Mouse (Mus musculus): Measurements from ENCODE around the gene Dnajb13. TPM values are rescaled to one million over a fixed set of nuclear protein-coding genes. Genes with fewer than 3 reads are reported as not detected.

The Dnajb13 gene
- polyA plus RNA-seq, 1 experiment from 2014 or later: 5.0 TPM

DNA sequence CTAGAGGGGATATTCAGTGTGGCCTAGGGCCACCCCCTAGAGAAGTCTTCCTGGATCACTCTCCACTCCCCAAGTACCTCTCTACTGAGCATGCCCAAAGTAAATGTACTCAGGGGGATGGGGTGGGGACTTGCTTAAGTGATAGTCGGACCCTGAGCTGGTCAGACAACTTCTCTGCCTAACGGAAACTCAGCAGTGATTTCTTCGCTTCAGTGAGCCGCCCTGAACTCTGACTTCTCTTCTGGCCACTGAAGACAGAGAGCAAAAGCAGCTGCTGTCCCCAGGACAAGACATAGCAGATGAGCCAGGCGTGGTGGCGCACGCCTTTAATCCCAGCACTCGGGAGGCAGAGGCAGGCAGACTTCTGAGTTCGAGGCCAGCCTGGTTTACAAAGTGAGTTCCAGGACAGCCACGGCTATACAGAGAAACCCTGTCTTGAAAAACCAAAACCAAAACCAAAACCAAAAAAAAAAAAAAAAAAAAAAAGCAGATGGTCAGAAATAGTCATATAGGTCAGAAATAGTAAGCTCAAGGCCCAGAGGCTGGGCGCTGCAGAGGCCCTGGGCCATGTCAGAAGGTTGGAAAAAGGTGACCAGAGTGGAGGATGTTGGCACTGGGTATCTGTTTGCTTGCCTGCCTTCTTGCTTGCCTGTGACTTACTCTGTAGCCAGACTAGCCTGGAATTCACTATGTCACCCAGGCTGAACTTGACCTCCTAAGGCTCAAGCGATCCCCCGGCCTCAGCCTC, 9.8 kb downstream of the Dnajb13 start:
- Histone ChIP-seq H3K27ac (no peak overlapping the region), H3K9me3 (replicated peaks) (no peaks in the 10 kb centered on the region), H3K4me3 (no peak overlapping the region), H3K4me2 (replicated peaks) (no peak overlapping the region), H3K27me3 (no peaks in the 10 kb centered on the region), H3K4me1 (no peaks in the 10 kb centered on the region), H3K36me3 (no peaks in the 10 kb centered on the region), H3K9ac (no peak overlapping the region)
- ATAC-seq (ENCODE audit: low FRiP score): no peak
- WGBS: 84% methylated on average over 13 of the region's 13 CpGs

DNA sequence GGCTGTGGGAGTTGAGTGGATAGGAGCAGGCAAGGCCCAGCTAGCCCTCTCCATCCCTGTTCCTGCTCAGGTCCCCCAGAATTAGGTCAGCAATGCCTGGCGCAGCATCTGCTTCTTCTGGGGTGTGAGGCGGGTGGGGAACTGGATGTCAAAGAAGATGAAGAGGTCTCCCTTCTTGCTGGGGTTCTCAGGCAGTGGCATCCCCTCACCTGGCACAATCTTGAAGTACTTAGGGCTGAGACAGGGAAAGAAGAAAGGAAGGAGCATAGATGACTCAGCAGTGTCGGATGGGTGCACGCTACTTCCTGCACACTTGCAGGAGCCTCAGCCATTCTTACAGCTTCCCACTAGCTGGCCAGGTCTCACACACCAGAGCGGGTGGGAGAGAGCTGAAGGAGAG, 11.7 kb downstream of the Dnajb13 start:
- Histone ChIP-seq H3K27me3 (no peaks in the 10 kb centered on the region), H3K27ac (no peak overlapping the region), H3K4me2 (replicated peaks) (no peak overlapping the region), H3K4me3 (no peak overlapping the region), H3K9ac (no peak overlapping the region), H3K36me3 (peaks cover 6% of the 10 kb centered on the region; the same call in 1 of the 2 replicates), H3K4me1 (no peaks in the 10 kb centered on the region), H3K9me3 (replicated peaks) (no peaks in the 10 kb centered on the region)
- 89% methylated on average over 5 of the region's 5 CpGs for WGBS
- ATAC-seq (ENCODE audit: low FRiP score): no peak

DNA sequence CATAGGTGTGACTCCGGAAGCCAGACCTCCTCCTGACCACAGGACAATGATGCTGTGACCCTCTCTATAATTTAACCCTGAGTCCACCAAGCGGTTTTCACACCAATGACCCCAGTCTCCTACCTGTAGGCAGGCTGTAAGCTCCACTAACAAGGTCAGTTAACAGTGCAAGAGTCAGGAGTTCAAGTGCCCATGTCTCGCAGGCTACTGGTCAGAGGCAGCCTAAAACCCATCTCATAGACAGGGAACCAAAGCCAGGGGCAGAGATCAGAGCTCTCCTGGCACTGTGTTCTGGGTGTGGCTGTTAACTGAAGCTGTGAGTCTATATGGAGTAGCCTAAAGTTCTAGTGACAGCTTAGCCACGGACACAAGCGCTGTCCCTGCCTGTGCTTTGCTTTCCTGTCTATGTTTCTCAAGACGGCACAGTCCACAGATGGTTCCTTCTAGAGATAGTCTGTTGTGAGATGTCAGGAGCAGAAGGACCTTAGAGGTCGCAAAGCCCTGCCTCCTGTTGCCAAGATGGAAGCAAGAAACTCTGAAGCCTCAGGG, 12.3 kb downstream of the Dnajb13 start:
- 83% methylated on average over 7 of the region's 7 CpGs for WGBS

DNA sequence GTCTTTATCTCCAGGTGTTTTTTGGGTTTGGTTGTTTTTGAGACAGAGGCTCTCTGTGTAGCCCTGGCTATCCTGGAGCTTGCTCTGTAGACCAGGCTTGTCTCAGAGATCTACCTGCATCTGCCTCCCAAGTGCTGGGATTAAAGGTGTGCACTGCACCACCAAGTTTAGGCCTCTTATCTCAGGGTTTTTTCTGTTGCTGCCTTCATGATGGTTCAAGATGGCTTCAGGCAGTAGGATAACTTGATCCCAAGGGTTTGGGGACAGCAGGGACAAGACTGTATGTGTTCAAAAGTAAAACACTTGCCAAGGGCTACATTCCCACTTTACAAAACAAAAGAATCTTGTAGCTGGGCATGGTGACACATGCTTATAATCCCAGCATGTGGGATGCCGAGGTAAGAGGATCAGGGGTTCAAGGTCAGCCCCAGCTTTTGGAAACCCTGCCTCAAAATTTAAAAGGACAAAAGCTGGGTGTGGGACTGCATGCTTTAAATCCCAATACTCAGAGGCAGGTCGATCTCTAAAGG, 12.9 kb downstream of the Dnajb13 start:
- Histone ChIP-seq H3K4me3 (no peak overlapping the region), H3K9ac (no peak overlapping the region)
- 57% methylated on average over 2 of the region's 2 CpGs for WGBS

More for the DNA sequence above, 12.3 kb downstream of the Dnajb13 start:
- Histone ChIP-seq H3K4me3 (no peak overlapping the region), H3K27me3 (no peaks in the 10 kb centered on the region), H3K9me3 (replicated peaks) (no peaks in the 10 kb centered on the region), H3K27ac (no peak overlapping the region), H3K4me2 (replicated peaks) (no peak overlapping the region), H3K4me1 (no peaks in the 10 kb centered on the region), H3K36me3 (peaks cover 12% of the 10 kb centered on the region; the same call in 1 of the 2 replicates), H3K9ac (no peak overlapping the region)
- ATAC-seq (ENCODE audit: low FRiP score): no peak

DNA sequence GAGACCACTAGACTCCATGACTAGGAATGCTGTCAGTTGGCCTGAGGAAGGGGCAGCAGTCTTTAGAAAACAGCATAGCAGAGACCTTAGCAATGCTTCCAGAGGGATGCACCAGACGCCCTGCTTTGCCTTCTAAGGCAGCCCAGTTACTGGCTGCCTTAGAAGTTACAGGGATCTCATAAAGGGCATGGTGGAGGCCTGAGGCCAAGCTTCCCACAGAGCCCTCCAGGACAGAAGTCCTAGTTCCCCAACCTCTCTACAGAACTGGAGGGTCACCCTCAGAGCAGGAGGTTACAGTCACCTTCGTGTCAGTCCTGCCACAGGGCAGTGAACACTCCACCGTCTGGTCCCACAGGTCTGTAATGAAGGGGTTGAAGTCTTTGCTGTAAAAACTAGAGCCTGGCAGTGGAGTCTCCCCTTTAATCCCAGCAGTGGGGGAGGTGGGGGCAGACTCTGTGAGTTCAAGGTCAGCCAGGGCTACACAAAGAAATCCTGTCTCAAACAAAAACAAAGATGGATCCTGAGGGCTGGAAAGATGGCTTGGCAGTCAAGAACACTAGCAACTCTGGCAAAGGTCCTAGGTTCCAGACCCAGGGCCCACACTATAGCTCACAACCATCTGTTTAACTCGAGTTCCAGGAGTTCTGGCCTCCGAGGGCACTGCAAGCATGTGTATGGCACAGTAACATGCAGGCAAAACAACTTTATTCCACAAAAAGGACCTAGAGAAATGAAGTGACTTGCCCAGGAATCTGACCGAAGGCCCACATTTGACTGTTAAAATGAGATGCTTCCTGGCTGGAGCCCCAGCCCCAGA, 13.5 kb downstream of the Dnajb13 start:
- 72% methylated on average over 6 of the region's 6 CpGs for WGBS
- H3K4me2 ChIP-seq (replicated peaks): no peak overlapping the region
- H3K27ac ChIP-seq: no peak overlapping the region
- peaks cover 2% of the 10 kb centered on the region for H3K4me1 ChIP-seq
- peaks cover 15% of the 10 kb centered on the region; the same call in 1 of the 2 replicates for H3K36me3 ChIP-seq
- H3K9ac ChIP-seq: no peak overlapping the region
- no peaks in the 10 kb centered on the region for H3K9me3 ChIP-seq (replicated peaks)
- no peaks in the 10 kb centered on the region for H3K27me3 ChIP-seq
- ATAC-seq (ENCODE audit: low FRiP score): no peak
- H3K4me3 ChIP-seq: no peak overlapping the region

More for the DNA sequence above, 12.9 kb downstream of the Dnajb13 start:
- ATAC-seq (ENCODE audit: low FRiP score): no peak
- Histone ChIP-seq H3K4me1 (no peaks in the 10 kb centered on the region), H3K27me3 (no peaks in the 10 kb centered on the region), H3K36me3 (peaks cover 12% of the 10 kb centered on the region; the same call in 1 of the 2 replicates), H3K4me2 (replicated peaks) (no peak overlapping the region), H3K27ac (no peak overlapping the region), H3K9me3 (replicated peaks) (no peaks in the 10 kb centered on the region)

DNA sequence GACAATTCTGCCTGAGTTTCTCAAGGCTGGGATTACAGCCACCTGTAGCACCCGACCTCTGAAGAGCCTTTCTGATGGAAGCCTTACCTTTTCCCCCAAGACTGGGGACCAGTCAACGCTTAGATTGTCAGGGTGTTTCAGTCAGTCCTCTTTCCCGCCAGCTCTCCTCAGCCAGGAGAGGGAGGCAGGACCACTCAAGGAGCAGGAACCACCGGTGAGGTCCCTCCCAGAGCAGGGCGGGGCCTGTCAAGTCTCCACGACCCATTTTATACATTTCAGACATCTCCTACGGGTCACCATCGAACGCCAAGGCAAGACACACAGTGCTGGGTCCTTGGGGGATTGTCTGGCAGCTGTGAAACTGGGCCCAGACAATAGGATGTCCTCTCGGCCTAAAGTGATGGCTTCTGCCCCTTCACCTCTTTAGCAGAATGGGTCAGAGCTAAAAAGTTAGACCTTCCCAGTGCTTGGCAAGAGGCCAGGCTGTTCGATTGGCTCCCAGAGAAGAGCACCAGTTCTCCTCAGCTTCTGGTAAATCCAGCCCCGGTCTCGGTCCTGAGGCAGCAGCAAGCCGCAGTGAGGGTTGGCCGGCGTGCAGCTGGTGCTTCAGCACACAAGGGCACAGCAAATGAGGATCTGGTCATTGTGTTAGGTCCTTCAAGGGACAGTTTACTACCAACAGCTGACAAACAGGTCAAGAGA, 14.3 kb downstream of the Dnajb13 start:
- Histone ChIP-seq H3K9ac (no peak overlapping the region), H3K4me1 (peaks cover 10% of the 10 kb centered on the region), H3K9me3 (replicated peaks) (no peaks in the 10 kb centered on the region), H3K36me3 (peaks cover 15% of the 10 kb centered on the region; the same call in 1 of the 2 replicates), H3K27ac (no peak overlapping the region), H3K27me3 (no peaks in the 10 kb centered on the region), H3K4me3 (no peak overlapping the region), H3K4me2 (replicated peaks) (no peak overlapping the region)
- ATAC-seq (ENCODE audit: low FRiP score): no peak
- WGBS: 68% methylated on average over 16 of the region's 16 CpGs

DNA sequence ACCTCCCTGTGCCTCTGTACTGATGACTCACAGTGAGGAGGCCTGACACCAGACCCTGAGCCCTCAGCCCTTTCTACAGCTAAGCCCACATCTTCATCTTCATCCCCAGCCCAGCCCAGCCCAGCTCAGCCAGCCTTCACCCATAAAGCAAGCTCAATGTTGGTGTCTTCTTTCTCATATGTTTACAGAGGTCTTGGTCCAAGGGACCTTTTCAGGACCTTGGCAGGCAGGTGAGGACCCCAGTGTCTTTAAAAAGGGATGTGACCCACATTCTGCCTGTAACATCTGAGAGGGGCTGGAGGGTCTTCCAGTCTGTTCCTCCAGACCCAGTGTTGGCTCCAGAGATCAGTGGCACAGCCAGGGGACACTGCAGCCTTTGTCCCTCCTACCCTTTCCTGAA, 15.3 kb downstream of the Dnajb13 start:
- H3K9me3 ChIP-seq (replicated peaks): no peaks in the 10 kb centered on the region
- no peak for ATAC-seq (ENCODE audit: low FRiP score)
- no peak overlapping the region for H3K9ac ChIP-seq
- no peak overlapping the region for H3K4me3 ChIP-seq
- no peak overlapping the region for H3K4me2 ChIP-seq (replicated peaks)
- no peak overlapping the region for H3K27ac ChIP-seq
- H3K36me3 ChIP-seq: peaks cover 15% of the 10 kb centered on the region; the same call in 1 of the 2 replicates
- no peaks in the 10 kb centered on the region for H3K27me3 ChIP-seq
- peaks cover 18% of the 10 kb centered on the region for H3K4me1 ChIP-seq

DNA sequence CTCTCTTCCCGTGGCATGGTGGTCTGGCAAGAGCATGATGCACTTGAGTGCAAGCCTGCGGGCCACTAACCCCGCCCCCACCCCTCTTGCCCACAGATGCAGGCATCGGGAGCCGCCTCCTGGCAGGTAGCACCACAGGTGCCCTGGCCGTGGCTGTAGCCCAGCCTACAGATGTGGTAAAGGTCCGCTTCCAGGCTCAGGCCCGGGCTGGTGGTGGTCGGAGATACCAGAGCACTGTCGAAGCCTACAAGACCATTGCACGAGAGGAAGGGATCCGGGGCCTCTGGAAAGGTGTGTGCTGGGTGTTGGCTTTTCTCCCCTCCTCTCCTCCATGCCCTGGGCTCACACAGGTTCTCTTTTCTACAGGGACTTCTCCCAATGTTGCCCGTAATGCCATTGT, 16.8 kb downstream of the Dnajb13 start:
- Histone ChIP-seq H3K4me2 (replicated peaks) (no peak overlapping the region), H3K9me3 (replicated peaks) (no peaks in the 10 kb centered on the region), H3K4me1 (peaks cover 33% of the 10 kb centered on the region), H3K27me3 (no peaks in the 10 kb centered on the region), H3K4me3 (no peak overlapping the region), H3K9ac (no peak overlapping the region), H3K36me3 (peaks cover 15% of the 10 kb centered on the region; the same call in 1 of the 2 replicates), H3K27ac (no peak overlapping the region)
- ATAC-seq (ENCODE audit: low FRiP score): no peak
- 91% methylated on average over 13 of the region's 13 CpGs for WGBS

DNA sequence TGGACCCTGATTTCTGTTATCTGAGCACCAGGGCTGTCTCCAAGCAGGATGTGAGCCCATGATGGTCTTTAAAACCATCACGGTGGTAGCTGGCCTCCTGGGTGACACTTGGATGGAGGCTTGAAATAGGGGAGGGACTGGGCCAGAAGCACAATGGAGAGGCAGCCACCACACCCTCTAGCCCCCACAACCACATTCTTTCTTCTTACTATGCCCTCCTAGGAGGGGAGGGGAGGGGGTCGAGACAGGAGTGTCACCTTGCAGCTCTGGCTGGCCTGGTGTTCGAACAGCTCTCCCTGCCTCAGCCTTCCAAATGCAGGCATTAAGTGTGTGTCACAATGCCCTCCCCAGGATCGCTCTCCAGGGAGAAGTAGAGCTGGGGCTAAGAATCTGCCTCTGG, 17.4 kb downstream of the Dnajb13 start:
- Histone ChIP-seq H3K9ac (no peak overlapping the region), H3K9me3 (replicated peaks) (no peaks in the 10 kb centered on the region), H3K36me3 (peaks cover 15% of the 10 kb centered on the region; the same call in 1 of the 2 replicates), H3K27ac (no peak overlapping the region), H3K4me1 (peaks cover 39% of the 10 kb centered on the region), H3K4me3 (no peak overlapping the region), H3K27me3 (peaks cover 4% of the 10 kb centered on the region), H3K4me2 (replicated peaks) (no peak overlapping the region)
- no peak for ATAC-seq (ENCODE audit: low FRiP score)
- 86% methylated on average over 4 of the region's 4 CpGs for WGBS

DNA sequence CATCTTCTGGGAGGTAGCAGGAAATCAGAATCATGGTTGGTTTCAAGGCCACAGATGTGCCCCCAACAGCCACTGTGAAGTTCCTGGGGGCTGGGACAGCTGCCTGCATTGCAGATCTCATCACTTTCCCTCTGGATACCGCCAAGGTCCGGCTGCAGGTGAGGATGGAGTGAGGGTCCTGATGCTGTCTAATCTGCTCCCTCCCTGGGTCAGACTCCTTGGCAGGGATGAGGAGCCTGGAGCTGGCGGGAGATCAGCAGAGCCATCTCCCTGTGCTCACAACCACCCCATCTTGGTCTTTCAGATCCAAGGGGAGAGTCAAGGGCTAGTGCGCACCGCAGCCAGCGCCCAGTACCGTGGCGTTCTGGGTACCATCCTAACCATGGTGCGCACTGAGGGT, 18.0 kb downstream of the Dnajb13 start:
- Histone ChIP-seq H3K27me3 (peaks cover 4% of the 10 kb centered on the region), H3K36me3 (peaks cover 15% of the 10 kb centered on the region; the same call in 1 of the 2 replicates), H3K27ac (peak overlapping the region; percentile 25; the same call in 1 of the 2 replicates), H3K4me1 (peaks cover 40% of the 10 kb centered on the region), H3K4me2 (replicated peaks) (no peak overlapping the region), H3K9me3 (replicated peaks) (no peaks in the 10 kb centered on the region), H3K4me3 (no peak overlapping the region), H3K9ac (no peak overlapping the region)
- WGBS: 95% methylated on average over 9 of the region's 9 CpGs
- ATAC-seq (ENCODE audit: low FRiP score): no peak

DNA sequence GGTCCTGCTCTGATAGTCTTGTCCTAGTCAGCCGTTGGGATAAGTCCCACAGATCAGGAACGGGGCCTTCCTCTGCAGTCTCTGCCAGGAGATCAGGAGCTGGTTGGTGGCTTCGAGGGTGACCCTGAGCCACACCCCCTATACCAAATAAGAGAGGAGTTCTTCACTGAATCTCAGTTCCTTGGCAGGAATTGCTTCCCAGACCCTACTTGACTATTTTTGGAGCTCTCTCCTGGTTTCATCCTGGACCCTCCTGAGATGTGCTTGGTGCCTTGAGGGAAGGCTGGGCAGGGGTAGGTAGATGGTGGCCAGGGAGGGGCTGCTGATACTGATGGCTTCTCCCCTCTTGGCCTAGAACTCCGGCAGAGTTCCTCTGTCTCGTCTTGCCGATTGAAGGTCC, 18.4 kb downstream of the Dnajb13 start:
- H3K4me1 ChIP-seq: peaks cover 40% of the 10 kb centered on the region
- ATAC-seq (ENCODE audit: low FRiP score): no peak
- H3K9me3 ChIP-seq (replicated peaks): no peaks in the 10 kb centered on the region
- no peak overlapping the region for H3K9ac ChIP-seq
- H3K4me3 ChIP-seq: no peak overlapping the region
- H3K27me3 ChIP-seq: peaks cover 4% of the 10 kb centered on the region
- 89% methylated on average over 6 of the region's 6 CpGs for WGBS
- peaks cover 15% of the 10 kb centered on the region; the same call in 1 of the 2 replicates for H3K36me3 ChIP-seq
- no peak overlapping the region; the same call in 1 of the 2 replicates for H3K4me2 ChIP-seq (replicated peaks)
- H3K27ac ChIP-seq: peak overlapping the region; percentile 76
